Comparison of ENCODE assay signal across 13 mouse cellular contexts in the genomic region with DNA sequence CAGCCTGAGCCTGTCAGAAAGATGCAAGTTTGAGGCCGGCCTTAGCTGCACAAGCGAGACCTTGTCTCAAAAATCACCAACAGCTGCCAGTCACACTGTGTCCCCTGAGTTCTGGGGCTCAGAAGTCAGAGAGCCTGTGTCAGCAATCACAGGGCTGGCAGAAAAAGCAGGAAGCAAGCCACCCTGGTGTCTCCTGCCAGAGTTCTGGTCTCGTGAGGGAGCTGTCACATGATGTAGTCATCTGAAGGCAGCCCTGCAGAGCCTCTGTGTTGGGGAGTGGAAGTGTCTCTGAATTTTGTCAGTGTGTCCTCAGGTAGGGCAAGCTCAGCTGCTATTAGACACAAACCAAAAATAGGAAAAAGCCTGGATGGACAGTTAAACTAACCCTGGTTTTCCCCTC. TPM values are rescaled to one million over a fixed set of nuclear protein-coding genes. Genes with fewer than 3 reads are reported as not detected.
DNase-seq lines count a peak whose midpoint lies in the region; ATAC-seq and TF ChIP-seq lines count a peak whose summit lies in the region.
"Had no signal": no experiment of that assay in that cellular context is flagged by ENCODE, and none has a peak within 500 bp of the region (broad histone marks: within the 10 kb centered on the region; RNA-seq: fewer than 3 reads in every experiment).

No protein-coding gene starts in this region.

- H3K4me3 ChIP-seq in kidney, adult 2 months (ENCODE audit: insufficient read depth, low read depth, low read length), result no peak overlapping the region
- H3K4me3 ChIP-seq in kidney, embryonic 16.5 days (ENCODE audit: low read length), result no peak overlapping the region
- no peak overlapping the region for H3K4me3 ChIP-seq in MEL (ENCODE audit: control insufficient read depth in 1 of 2, insufficient read depth in 1 of 2, low read depth in 2 of 2, low read length in 2 of 2)
- H3K4me3 ChIP-seq in midbrain, embryonic 16.5 days (ENCODE audit: low read depth, low read length), result no peak overlapping the region
- no peak overlapping the region for H3K4me3 ChIP-seq in forebrain, embryonic 11.5 days (ENCODE audit: low read depth, low read length)
- H3K4me3 ChIP-seq: forebrain, embryonic 12.5 days; hindbrain, embryonic 10.5 days; liver, embryonic 15.5 days had no signal

- no peak for TF ChIP-seq CTCF in kidney, adult 2 months (conservative IDR thresholded peaks at IDR 0.05; ENCODE audit: insufficient read depth, insufficient read length, low read depth, low read length)
- TF ChIP-seq CTCF in MEL (IDR thresholded peaks at IDR 0.05 in 2 of 3, conservative IDR thresholded peaks at IDR 0.05 in 1 of 3; ENCODE audit: control insufficient read depth in 1 of 3, insufficient read depth in 1 of 3, low read depth in 2 of 3, low read length in 3 of 3, poor library complexity in 1 of 3, severe bottlenecking in 1 of 3), result no peak

- H3K79me2 ChIP-seq in MEL (ENCODE audit: control insufficient read depth, insufficient read depth, low read length, poor library complexity), result no peaks in the 10 kb centered on the region

- no peak for TF ChIP-seq POLR2A in kidney, adult 2 months (IDR thresholded peaks at IDR 0.05; ENCODE audit: low read depth, low read length)
- TF ChIP-seq POLR2A in MEL (IDR thresholded peaks at IDR 0.05; ENCODE audit: control insufficient read depth in 1 of 2, insufficient read depth in 1 of 2, low read depth in 1 of 2, low read length in 2 of 2, poor library complexity in 1 of 2), result no peak

- WGBS in kidney, adult 2 months, result 36% methylated on average over 3 of the region's 3 CpGs
- 68% methylated on average over 3 of the region's 3 CpGs for WGBS in kidney, embryonic 16.5 days
- WGBS in midbrain, embryonic 16.5 days, result 83% methylated on average over 3 of the region's 3 CpGs
- WGBS in forebrain, embryonic 11.5 days, result 84% methylated on average over 3 of the region's 3 CpGs

- no peak overlapping the region for H3K4me2 ChIP-seq in kidney, embryonic 16.5 days (replicated peaks; ENCODE audit: low read depth, low read length)
- no peak overlapping the region for H3K4me2 ChIP-seq in midbrain, embryonic 16.5 days (ENCODE audit: low read length)
- no peak overlapping the region for H3K4me2 ChIP-seq in forebrain, embryonic 11.5 days (ENCODE audit: low read depth, low read length, severe bottlenecking)
- H3K4me2 ChIP-seq: forebrain, embryonic 12.5 days; liver, embryonic 15.5 days; midbrain, embryonic 11.5 days had no signal

- no peaks in the 10 kb centered on the region for H3K9me3 ChIP-seq in kidney, embryonic 16.5 days (ENCODE audit: low read length)
- no peaks in the 10 kb centered on the region for H3K9me3 ChIP-seq in MEL (replicated peaks; ENCODE audit: insufficient read depth, low read length)
- no peaks in the 10 kb centered on the region for H3K9me3 ChIP-seq in midbrain, embryonic 16.5 days (replicated peaks; ENCODE audit: control insufficient read depth, low read length, poor library complexity, severe bottlenecking)
- H3K9me3 ChIP-seq in forebrain, embryonic 11.5 days (ENCODE audit: control insufficient read depth, low read length), result no peaks in the 10 kb centered on the region
- H3K9me3 ChIP-seq: forebrain, embryonic 12.5 days; hindbrain, embryonic 10.5 days; liver, embryonic 15.5 days had no signal

- H3K27me3 ChIP-seq in kidney, adult 2 months (replicated peaks; ENCODE audit: control insufficient read depth, insufficient read depth, low read length), result no peaks in the 10 kb centered on the region
- H3K27me3 ChIP-seq in kidney, embryonic 16.5 days (ENCODE audit: insufficient read depth, low read length), result no peaks in the 10 kb centered on the region
- H3K27me3 ChIP-seq in MEL (ENCODE audit: control insufficient read depth in 1 of 2, insufficient read depth in 2 of 2, low read length in 2 of 2), result no peaks in the 10 kb centered on the region
- no peaks in the 10 kb centered on the region for H3K27me3 ChIP-seq in midbrain, embryonic 16.5 days (ENCODE audit: control insufficient read depth, insufficient read depth, low read depth, low read length)
- no peaks in the 10 kb centered on the region for H3K27me3 ChIP-seq in forebrain, embryonic 11.5 days (ENCODE audit: control insufficient read depth, insufficient read depth, low read length)
- H3K27me3 ChIP-seq: forebrain, embryonic 12.5 days; liver, embryonic 15.5 days had no signal

- H3K27ac ChIP-seq in kidney, adult 2 months (ENCODE audit: insufficient read depth, low read depth, low read length), result peak overlapping the region; percentile 54; the same call in 1 of the 2 replicates
- H3K27ac ChIP-seq in kidney, embryonic 16.5 days (ENCODE audit: low read length), result no peak overlapping the region
- peak overlapping the region; percentile 20; the same call in 1 of the 2 replicates for H3K27ac ChIP-seq in MEL (ENCODE audit: control insufficient read depth, low read depth, low read length)
- no peak overlapping the region for H3K27ac ChIP-seq in midbrain, embryonic 16.5 days (ENCODE audit: low read length)
- H3K27ac ChIP-seq in forebrain, embryonic 11.5 days (ENCODE audit: low read depth, low read length), result no peak overlapping the region
- H3K27ac ChIP-seq: forebrain, embryonic 12.5 days; hindbrain, embryonic 10.5 days; liver, embryonic 15.5 days had no signal

- H3K9ac ChIP-seq in kidney, embryonic 16.5 days (replicated peaks; ENCODE audit: low read length), result no peak overlapping the region
- H3K9ac ChIP-seq in MEL (ENCODE audit: control insufficient read depth, low read depth, low read length, poor library complexity, severe bottlenecking), result no peak overlapping the region
- H3K9ac ChIP-seq in midbrain, embryonic 16.5 days (ENCODE audit: low read depth, low read length), result no peak overlapping the region
- H3K9ac ChIP-seq in forebrain, embryonic 11.5 days (ENCODE audit: low read length), result no peak overlapping the region
- H3K9ac ChIP-seq: forebrain, embryonic 12.5 days; liver, embryonic 15.5 days had no signal

- intact Hi-C loops in heart, postnatal 36 days (cut with DNase I), result no loop called here

- peak; percentile 83 for DNase-seq in kidney, adult 2 months
- DNase-seq in MEL (ENCODE audit: low read depth, low spot score), result peak; percentile 24
- peak; percentile 99 for DNase-seq in heart, adult 11 months
- DNase-seq in heart, postnatal 36 days, result peak; percentile 60 to 66
- DNase-seq in cerebellum, postnatal 14 days, result no peak
- DNase-seq in forebrain, embryonic 11.5 days (ENCODE audit: low spot score), result no peak

- TF ChIP-seq EP300 in MEL (IDR thresholded peaks at IDR 0.05; ENCODE audit: low read depth in 1 of 2, low read length in 2 of 2), result no peak

- peaks cover 2% of the 10 kb centered on the region for H3K36me3 ChIP-seq in kidney, adult 2 months (ENCODE audit: control insufficient read depth, insufficient read depth, low read length)
- peaks cover 29% of the 10 kb centered on the region; the same call in 1 of the 2 replicates for H3K36me3 ChIP-seq in kidney, embryonic 16.5 days (ENCODE audit: insufficient read depth, low read length)
- no peaks in the 10 kb centered on the region for H3K36me3 ChIP-seq in MEL (ENCODE audit: control insufficient read depth in 1 of 2, insufficient read depth in 2 of 2, low read length in 2 of 2)
- peaks cover 39% of the 10 kb centered on the region for H3K36me3 ChIP-seq in midbrain, embryonic 16.5 days (ENCODE audit: control insufficient read depth, insufficient read depth, low read length)
- H3K36me3 ChIP-seq in forebrain, embryonic 11.5 days (ENCODE audit: control insufficient read depth, insufficient read depth, low read length), result no peaks in the 10 kb centered on the region; the same call in 1 of the 2 replicates

- ATAC-seq in kidney, embryonic 16.5 days (ENCODE audit: low FRiP score, low TSS enrichment), result no peak
- no peak for ATAC-seq in midbrain, embryonic 16.5 days
- ATAC-seq in forebrain, embryonic 11.5 days (replicated peaks; ENCODE audit: low FRiP score), result no peak
- ATAC-seq: CD4-positive, CD25-positive, alpha-beta regulatory T cell, adult 4 months had no signal

- no peak for TF ChIP-seq RAD21 in MEL (IDR thresholded peaks at IDR 0.05; ENCODE audit: low read depth, low read length)

- peaks cover 4% of the 10 kb centered on the region; the same call in 1 of the 2 replicates for H3K4me1 ChIP-seq in kidney, adult 2 months (ENCODE audit: control insufficient read depth, insufficient read depth, low read length)
- H3K4me1 ChIP-seq in kidney, embryonic 16.5 days (ENCODE audit: insufficient read depth, low read length), result no peaks in the 10 kb centered on the region; the same call in 1 of the 2 replicates
- H3K4me1 ChIP-seq in MEL (ENCODE audit: control insufficient read depth in 1 of 2, insufficient read depth in 2 of 2, low read length in 2 of 2), result no peaks in the 10 kb centered on the region
- H3K4me1 ChIP-seq in midbrain, embryonic 16.5 days (ENCODE audit: control insufficient read depth, insufficient read depth, low read length), result no peaks in the 10 kb centered on the region
- H3K4me1 ChIP-seq in forebrain, embryonic 11.5 days (replicated peaks; ENCODE audit: control insufficient read depth, insufficient read depth, low read length), result no peaks in the 10 kb centered on the region; the same call in 1 of the 2 replicates
- H3K4me1 ChIP-seq: forebrain, embryonic 12.5 days; hindbrain, embryonic 10.5 days; liver, embryonic 15.5 days had no signal

RNA-seq across cellular contexts. Expression of gene Srsf2, which starts 15.2 kb away (rescaled TPM):
- 214 and 336 TPM in 2 replicates for polyA plus RNA-seq in kidney, adult 2 months (2012; rRNA removed)
- 729 and 742 TPM in 2 replicates for polyA plus RNA-seq in kidney, embryonic 16.5 days (2015; fragmentation: Nextera tagmentation; extraction: Ambion mirVana)
- total RNA-seq in MEL (2012; rRNA removed), result 434 and 453 TPM in 2 replicates
- polyA plus RNA-seq in MEL (2012; ENCODE audit: insufficient read depth in 1 of 2, insufficient read length in 2 of 2, low read depth in 1 of 2, low replicate concordance in 2 of 2, missing spikeins in 1 of 2), result 1,000 to 10,000 TPM in 1 of 2 experiments, 100 to 1,000 TPM in 1; 257 to 1,128 TPM
- total RNA-seq in heart, postnatal 36 days (2021), result 100 to 1,000 TPM in 1 of 2 experiments, 10 to 100 TPM in 1; 94.5 to 116 TPM
- polyA plus RNA-seq in midbrain, embryonic 16.5 days (2015; fragmentation: Nextera tagmentation; extraction: Ambion mirVana), result 549 and 567 TPM in 2 replicates
- polyA plus RNA-seq in forebrain, embryonic 11.5 days (2014; fragmentation: Nextera tagmentation; extraction: Ambion mirVana), result 1,008 and 1,039 TPM in 2 replicates

RNA-seq across cellular contexts. Expression of gene Mfsd11, which starts 15.9 kb away (rescaled TPM):
- polyA plus RNA-seq in kidney, adult 2 months (2012; rRNA removed), result 44.9 and 48.5 TPM in 2 replicates
- polyA plus RNA-seq in kidney, embryonic 16.5 days (2015; fragmentation: Nextera tagmentation; extraction: Ambion mirVana), result 38.8 and 41.2 TPM in 2 replicates
- total RNA-seq in MEL (2012; rRNA removed), result 25.7 and 36.3 TPM in 2 replicates
- 10 to 100 TPM in 1 of 2 experiments, not detected in 1; 25.4 TPM for polyA plus RNA-seq in MEL (2012; ENCODE audit: insufficient read depth in 1 of 2, insufficient read length in 2 of 2, low read depth in 1 of 2, low replicate concordance in 2 of 2, missing spikeins in 1 of 2)
- total RNA-seq in heart, postnatal 36 days (2021), result 10 to 100 TPM; 30.3 to 33.5 TPM
- polyA plus RNA-seq in midbrain, embryonic 16.5 days (2015; fragmentation: Nextera tagmentation; extraction: Ambion mirVana), result 56.1 and 56.2 TPM in 2 replicates
- 27.9 and 31.0 TPM in 2 replicates for polyA plus RNA-seq in forebrain, embryonic 11.5 days (2014; fragmentation: Nextera tagmentation; extraction: Ambion mirVana)

RNA-seq across cellular contexts. Expression of gene Jmjd6, which starts 24.9 kb away (rescaled TPM):
- 19.6 and 20.9 TPM in 2 replicates for polyA plus RNA-seq in kidney, adult 2 months (2012; rRNA removed)
- polyA plus RNA-seq in kidney, embryonic 16.5 days (2015; fragmentation: Nextera tagmentation; extraction: Ambion mirVana), result 74.8 and 77.8 TPM in 2 replicates
- 159 and 175 TPM in 2 replicates for total RNA-seq in MEL (2012; rRNA removed)
- 100 to 1,000 TPM in 1 of 2 experiments, not detected in 1; 192 TPM for polyA plus RNA-seq in MEL (2012; ENCODE audit: insufficient read depth in 1 of 2, insufficient read length in 2 of 2, low read depth in 1 of 2, low replicate concordance in 2 of 2, missing spikeins in 1 of 2)
- 10 to 100 TPM; 29.5 to 34.9 TPM for total RNA-seq in heart, postnatal 36 days (2021)
- polyA plus RNA-seq in midbrain, embryonic 16.5 days (2015; fragmentation: Nextera tagmentation; extraction: Ambion mirVana), result 66.3 and 73.0 TPM in 2 replicates
- polyA plus RNA-seq in forebrain, embryonic 11.5 days (2014; fragmentation: Nextera tagmentation; extraction: Ambion mirVana), result 86.8 and 99.5 TPM in 2 replicates

RNA-seq across cellular contexts. Expression of gene Mettl23, which starts 25.1 kb away (rescaled TPM):
- polyA plus RNA-seq in kidney, adult 2 months (2012; rRNA removed), result 26.8 and 32.8 TPM in 2 replicates
- polyA plus RNA-seq in kidney, embryonic 16.5 days (2015; fragmentation: Nextera tagmentation; extraction: Ambion mirVana), result 54.9 and 60.6 TPM in 2 replicates
- 63.9 and 69.9 TPM in 2 replicates for total RNA-seq in MEL (2012; rRNA removed)
- 10 to 100 TPM in 1 of 2 experiments, not detected in 1; 58.5 TPM for polyA plus RNA-seq in MEL (2012; ENCODE audit: insufficient read depth in 1 of 2, insufficient read length in 2 of 2, low read depth in 1 of 2, low replicate concordance in 2 of 2, missing spikeins in 1 of 2)
- 10 to 100 TPM; 40.0 to 41.1 TPM for total RNA-seq in heart, postnatal 36 days (2021)
- 65.2 and 67.4 TPM in 2 replicates for polyA plus RNA-seq in midbrain, embryonic 16.5 days (2015; fragmentation: Nextera tagmentation; extraction: Ambion mirVana)
- 67.6 and 70.4 TPM in 2 replicates for polyA plus RNA-seq in forebrain, embryonic 11.5 days (2014; fragmentation: Nextera tagmentation; extraction: Ambion mirVana)

RNA-seq across cellular contexts. Expression of gene Mxra7, which starts 40.3 kb away (rescaled TPM):
- polyA plus RNA-seq in kidney, adult 2 months (2012; rRNA removed), result 11.3 TPM in 2 replicates
- 15.6 and 17.0 TPM in 2 replicates for polyA plus RNA-seq in kidney, embryonic 16.5 days (2015; fragmentation: Nextera tagmentation; extraction: Ambion mirVana)
- total RNA-seq in MEL (2012; rRNA removed), result 2.7 and 2.9 TPM in 2 replicates
- 1 to 10 TPM in 1 of 2 experiments, not detected in 1; 9.3 TPM for polyA plus RNA-seq in MEL (2012; ENCODE audit: insufficient read depth in 1 of 2, insufficient read length in 2 of 2, low read depth in 1 of 2, low replicate concordance in 2 of 2, missing spikeins in 1 of 2)
- 10 to 100 TPM; 18.1 to 21.1 TPM for total RNA-seq in heart, postnatal 36 days (2021)
- polyA plus RNA-seq in midbrain, embryonic 16.5 days (2015; fragmentation: Nextera tagmentation; extraction: Ambion mirVana), result 21.8 and 22.6 TPM in 2 replicates
- polyA plus RNA-seq in forebrain, embryonic 11.5 days (2014; fragmentation: Nextera tagmentation; extraction: Ambion mirVana), result 16.8 and 19.6 TPM in 2 replicates
- polyA plus RNA-seq: CD4-positive, CD25-positive, alpha-beta regulatory T cell, adult 4 months had no signal

Comparison
In these comparisons a context has a peak if more than half of its experiments do, and no peak if none do; other contexts are left out.
1. H3K27ac ChIP-seq: peak in kidney, adult 2 months (single experiment) and MEL (single experiment); none in kidney, embryonic 16.5 days (single experiment), midbrain, embryonic 16.5 days (single experiment) and forebrain, embryonic 11.5 days (single experiment).
2. DNase-seq: peak in kidney, adult 2 months (single experiment), MEL (single experiment), heart, adult 11 months (single experiment) and heart, postnatal 36 days (2 of 2); none in cerebellum, postnatal 14 days (0 of 2) and forebrain, embryonic 11.5 days (single experiment).